Mouse (Mus musculus) E14TG2a.4 (cell line): Measurements from ENCODE around the gene Pnp.

ENCODE experiments used
- CTCF ChIP-seq: conservative IDR thresholded peaks from 2 replicates; pipeline ENCODE4 v1.5.1; 2014; ENCODE audit warnings: low read length
- NANOG ChIP-seq: IDR thresholded peaks from 2 replicates; pipeline ENCODE4 v1.6.1; 2014; ENCODE audit warnings: borderline replicate concordance, low read length, mixed read lengths
- POU5F1 ChIP-seq: IDR thresholded peaks from 2 replicates; pipeline ENCODE4 v1.6.1; 2014; ENCODE audit warnings: low read length, borderline replicate concordance

GRCm38 (mm10) chr14:50938940-50939339 lies 8.1 kb downstream of the Pnp start:
- TF ChIP-seq CTCF: no peak
- no peak for TF ChIP-seq POU5F1
- TF ChIP-seq NANOG: no peak
